Mouse (Mus musculus): ENCODE measurements around the gene Med16.

Gene Med16

DNA sequence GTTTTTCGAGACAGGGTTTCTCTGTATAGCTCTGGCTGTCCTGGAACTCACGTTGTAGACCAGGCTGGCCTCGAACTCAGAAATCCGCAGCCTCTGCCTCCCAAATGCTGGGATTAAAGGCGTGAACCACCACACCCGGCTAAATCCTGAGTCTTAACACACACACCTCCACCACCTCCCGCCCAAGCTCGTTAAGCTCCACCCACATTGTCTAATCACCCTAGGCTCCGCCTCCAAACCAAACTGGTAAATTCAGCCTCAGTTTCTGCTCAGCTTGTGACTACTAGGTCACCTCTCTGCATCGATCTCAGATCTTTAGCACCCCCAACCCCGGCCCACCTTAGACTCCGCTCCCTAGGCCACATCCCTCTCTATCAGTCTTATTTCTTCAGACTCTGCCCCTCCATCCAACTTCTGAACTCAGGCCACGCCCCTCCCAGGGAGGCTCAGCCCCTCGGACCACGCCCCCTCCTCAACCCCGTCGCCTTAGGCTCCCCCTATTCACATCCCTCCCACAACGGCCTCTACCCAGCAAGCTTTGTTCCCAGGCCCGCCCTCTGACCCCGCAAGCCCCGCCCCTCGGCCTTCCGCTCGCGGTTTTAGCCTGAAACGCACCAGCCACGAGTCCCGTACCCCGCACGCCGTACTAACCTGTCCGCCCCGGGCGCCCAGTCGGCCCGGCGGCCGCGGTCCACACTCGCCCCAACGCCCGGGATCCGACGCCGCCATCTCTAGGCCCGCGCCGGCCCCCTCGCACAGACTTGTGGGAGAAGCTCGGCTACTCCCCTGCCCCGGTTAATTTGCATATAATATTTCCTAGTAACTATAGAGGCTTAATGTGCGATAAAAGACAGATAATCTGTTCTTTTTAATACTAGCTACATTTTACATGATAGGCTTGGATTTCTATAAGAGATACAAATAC is at the start of gene Med16:
Gene Med16 (minus strand): TSS at position 757 of the 925 bp plus-strand sequence.
- DNase-seq (ENCODE audit: low spot score in 2 of 2): peak; percentile 91 to 92

- peak in 1 of 2 experiments; percentile 52 for DNase-seq (ENCODE audit: low spot score in 2 of 2)
Measured at GRCm38 (mm10) chr10:79958140-79958816, 49.6 kb upstream of the Med16 start.

- DNase-seq (ENCODE audit: low spot score in 2 of 2): no peak
Measured at GRCm38 (mm10) chr10:79956643-79957154, 48.0 kb upstream of the Med16 start.

GRCm38 (mm10) chr10:79955691-79956090 is 47.0 kb upstream of the Med16 start:
- no peak for DNase-seq (ENCODE audit: low spot score in 2 of 2)

GRCm38 (mm10) chr10:79953946-79954345 is 45.2 kb upstream of the Med16 start:
- DNase-seq (ENCODE audit: low spot score in 2 of 2): no peak

DNA sequence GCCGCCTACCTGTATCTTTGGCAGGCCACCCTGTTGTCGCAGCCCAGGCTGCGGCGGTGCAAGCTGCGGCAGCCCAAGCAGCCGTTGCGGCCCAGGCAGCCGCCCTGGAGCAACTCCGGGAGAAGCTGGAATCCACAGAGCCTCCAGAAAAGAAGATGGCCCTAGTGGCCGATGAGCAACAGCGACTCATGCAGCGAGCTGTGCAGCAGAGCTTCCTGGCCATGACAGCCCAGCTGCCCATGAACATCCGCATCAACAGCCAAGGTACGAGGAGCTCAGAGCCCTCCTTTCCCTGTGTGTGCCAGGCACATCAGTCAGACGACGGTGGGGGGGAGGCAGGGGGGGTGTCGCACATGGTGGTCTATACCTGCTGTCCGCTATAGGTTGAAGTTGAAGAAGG is 41.9 kb upstream of the Med16 start:
- no peak for DNase-seq (ENCODE audit: low spot score in 2 of 2)

DNA sequence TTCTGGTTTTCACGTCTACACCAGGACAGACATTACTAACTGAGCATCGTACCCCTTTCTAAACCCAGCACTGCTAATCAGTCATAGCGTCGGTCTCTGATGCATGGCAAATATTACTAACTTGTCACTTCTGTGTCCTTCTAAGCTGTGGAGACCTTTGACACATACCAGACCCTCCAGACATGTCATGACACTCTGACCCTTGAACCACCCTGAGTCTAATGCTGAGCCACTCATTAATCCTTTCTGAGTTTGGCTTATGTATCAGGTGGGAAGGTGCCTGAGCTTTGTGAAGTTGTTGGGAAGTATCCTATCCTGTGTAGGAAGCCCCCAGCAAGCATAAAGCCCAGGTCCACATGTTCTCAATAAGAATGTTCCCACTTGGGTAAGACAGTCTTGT is 41.1 kb upstream of the Med16 start:
- DNase-seq (ENCODE audit: low spot score in 2 of 2): no peak

- DNase-seq (ENCODE audit: low spot score in 2 of 2): no peak
Measured at GRCm38 (mm10) chr10:79947502-79947901, 38.8 kb upstream of the Med16 start.

DNA sequence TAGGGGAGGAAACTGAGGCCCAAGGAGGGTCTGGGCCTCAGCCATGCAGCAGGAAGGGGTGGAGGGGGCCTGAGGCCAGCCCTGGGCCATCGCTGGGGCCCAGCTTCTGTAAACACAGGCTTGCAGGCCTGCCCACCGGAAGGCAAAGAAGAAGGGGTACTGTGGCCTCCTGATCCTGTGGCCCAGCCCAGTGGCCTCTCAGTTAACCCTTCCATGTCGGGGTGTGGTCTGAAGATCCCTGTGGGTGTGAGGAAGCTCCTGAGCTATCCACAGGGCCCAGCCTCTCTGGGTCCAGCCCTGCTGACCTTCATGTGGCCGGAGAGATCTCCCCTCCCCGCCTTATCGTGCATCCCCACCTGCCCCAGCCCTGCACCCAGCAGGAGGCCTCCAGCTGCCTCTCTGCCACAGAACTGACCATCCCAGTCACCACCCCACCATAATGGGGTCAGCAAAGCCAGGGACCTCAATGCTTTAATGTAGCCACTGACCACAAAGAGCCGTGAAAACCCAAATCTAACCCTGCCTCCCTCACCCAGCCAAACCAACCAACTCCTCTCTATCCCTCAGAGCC is 38.1 kb upstream of the Med16 start:
- DNase-seq (ENCODE audit: low spot score in 2 of 2): no peak

DNA sequence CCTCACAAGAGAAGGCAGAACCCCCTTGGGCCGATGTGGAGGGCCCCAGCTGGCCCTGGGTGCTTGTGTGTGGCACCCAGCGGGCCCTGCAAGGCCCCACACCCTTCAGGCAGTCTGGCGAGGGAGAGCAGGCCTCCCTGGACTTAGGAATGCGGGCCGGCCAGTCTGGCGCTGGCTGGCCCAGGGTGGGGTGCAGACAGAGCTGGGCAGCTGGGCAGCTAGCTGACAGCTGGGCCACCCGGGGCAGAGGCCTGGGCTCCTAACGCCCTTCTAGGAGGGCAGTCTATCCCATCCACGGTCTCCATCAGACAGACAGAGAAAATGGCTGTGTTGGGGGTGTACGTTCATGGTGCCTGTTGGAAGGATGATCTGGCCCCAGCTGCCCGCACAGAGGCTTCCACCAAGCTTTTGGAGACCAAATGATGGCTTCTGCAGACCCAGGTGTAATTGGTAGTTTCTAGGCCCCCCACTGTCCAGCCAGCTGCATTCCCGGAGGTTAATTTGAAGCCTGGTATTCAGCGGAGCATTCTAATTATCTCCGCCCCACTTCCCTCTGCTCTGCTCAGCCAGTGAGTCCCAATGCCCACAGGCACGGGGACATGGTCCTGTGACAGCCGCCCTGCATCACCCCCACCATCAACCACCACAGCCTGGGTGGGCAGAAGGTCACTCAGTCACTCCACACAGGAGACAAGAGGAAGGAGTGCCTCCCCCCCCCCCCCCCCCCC is 36.9 kb upstream of the Med16 start:
- DNase-seq (ENCODE audit: low spot score in 2 of 2): no peak

- no peak for DNase-seq (ENCODE audit: low spot score in 2 of 2)
Measured at GRCm38 (mm10) chr10:79943471-79943901, 34.8 kb upstream of the Med16 start.

- DNase-seq (ENCODE audit: low spot score in 2 of 2): no peak
Measured at GRCm38 (mm10) chr10:79942988-79943387, 34.3 kb upstream of the Med16 start.

- DNase-seq (ENCODE audit: low spot score in 2 of 2): no peak
Measured at GRCm38 (mm10) chr10:79940749-79941148, 32.0 kb upstream of the Med16 start.

DNA sequence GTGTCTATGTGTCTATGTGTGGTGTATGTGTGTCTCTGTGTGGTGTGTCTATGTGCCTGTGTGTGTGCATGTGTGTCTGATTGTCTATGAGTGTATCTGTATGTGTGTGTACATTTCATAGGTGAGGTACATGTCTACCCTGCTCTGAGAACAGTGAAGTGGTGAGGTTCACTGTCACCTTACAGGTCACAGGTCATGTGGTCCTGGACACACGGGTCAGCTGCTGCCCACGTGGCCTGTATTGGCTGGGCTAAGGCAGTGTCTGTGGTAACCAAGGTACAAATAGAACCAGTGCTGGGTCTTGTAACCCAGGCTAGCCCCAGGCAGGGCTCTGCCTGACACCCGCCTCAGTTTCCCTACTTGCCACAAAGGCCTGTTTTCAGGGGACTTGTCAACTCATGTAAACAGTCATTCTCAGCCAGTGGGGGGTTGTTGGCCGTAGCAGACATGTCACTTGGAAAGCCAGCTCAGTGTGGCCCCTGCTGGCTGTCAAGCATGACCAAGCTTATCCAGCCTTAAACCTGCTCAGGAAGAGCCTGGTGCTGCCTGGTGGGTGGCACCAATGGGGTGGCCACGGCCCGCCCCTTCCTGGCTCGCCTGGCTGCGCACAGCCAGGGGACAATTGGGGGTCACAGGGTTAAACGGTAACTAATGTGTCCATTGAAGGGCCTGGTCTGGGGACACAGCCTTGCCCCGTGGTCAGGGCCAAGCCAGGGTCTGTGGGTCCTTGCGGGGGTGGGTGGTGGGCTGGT is 29.2 kb upstream of the Med16 start:
- DNase-seq (ENCODE audit: low spot score in 2 of 2): no peak

DNA sequence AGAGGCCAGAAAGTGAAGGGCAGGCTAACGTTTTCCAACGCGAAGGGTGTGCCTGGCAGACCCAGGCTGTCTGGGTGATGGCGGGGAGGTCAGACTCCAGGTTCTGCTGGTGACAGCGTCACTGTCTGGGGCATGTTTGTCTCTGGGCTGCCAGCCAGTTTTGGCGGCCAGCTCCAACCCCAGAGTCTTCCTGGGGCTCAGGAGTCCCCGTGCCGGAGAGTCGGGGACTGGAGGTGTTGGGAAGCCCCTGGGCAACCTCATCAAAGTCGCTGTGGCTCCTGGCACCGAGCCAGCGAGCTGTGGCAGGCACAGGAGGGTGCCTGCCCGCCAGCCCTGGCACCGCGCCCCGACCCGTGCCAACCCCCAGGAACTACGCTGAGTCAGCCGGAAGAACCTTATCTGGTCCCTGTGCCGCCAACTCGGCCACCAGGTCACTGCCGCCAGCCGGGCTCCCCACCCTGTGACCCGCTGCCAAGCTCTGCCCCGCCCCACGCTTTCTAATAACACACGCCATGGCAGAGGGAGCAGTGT is 28.3 kb upstream of the Med16 start:
- no peak for DNase-seq (ENCODE audit: low spot score in 2 of 2)

GRCm38 (mm10) chr10:79936284-79936910 is 27.7 kb upstream of the Med16 start:
- no peak for DNase-seq (ENCODE audit: low spot score in 2 of 2)

DNA sequence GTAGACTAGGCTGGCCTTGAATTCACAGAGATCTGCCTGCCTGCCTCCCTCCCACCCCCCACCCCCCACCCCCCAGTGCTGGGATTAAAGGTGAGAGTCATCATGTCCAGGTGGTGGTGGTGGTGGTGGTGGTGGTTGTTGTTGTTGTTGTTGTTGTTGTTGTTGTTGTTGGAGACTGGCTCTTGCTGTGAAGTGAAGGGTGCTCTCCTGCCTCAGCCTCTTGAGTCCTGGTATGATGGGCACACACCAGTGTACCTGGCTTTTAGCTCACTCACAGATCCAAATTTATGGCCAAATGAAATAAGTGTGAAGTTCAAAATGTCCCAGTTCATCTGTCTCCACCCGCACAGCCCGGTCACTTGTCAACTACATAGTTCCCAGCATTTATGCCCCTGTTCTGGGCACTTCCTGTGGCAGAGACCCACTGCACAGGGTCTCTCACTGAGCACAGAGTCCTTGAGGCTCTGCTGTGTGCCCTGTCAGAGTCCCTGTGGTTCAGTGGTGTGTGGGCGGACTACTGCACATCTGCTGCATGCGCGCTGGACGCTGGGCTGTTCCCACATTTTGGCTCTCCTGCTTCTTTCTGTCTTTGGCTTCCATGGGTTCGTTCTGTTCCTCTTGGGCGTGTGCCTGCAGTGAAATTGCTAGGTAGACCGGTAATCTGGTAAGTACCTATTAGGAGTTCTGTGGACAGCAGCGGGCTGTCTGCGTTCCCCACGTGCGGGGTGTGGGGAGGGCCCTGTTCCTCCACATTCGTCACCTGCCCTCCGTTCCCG is 26.3 kb upstream of the Med16 start:
- no peak for DNase-seq (ENCODE audit: low spot score in 2 of 2)

GRCm38 (mm10) chr10:79934272-79934721 is 25.6 kb upstream of the Med16 start:
- DNase-seq (ENCODE audit: low spot score in 2 of 2): peak in 1 of 2 experiments; percentile 49

DNA sequence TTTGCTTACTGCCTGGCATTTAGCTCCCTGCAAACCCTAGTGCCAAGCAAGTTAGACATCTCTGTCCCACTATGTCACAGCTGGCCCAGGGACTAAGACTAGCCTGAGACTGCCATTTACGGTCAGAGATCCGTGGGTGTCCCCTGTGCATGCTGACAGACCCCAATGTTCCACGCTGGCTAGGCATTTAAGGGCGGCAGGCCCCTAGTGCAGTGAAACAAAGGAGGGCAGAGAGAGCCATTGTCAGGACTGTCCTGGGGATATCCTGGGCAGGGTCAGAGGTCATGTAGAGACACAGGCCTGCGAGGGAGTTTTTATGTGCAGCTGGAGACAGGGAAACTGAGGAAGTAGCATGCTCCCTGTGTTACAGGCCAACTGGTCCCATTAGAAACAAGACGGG is 25.1 kb upstream of the Med16 start:
- DNase-seq (ENCODE audit: low spot score in 2 of 2): no peak
